Mouse (Mus musculus): ENCODE measurements around the gene Gm4513.
"Not testable (repeated sequence)": the region's sequence is repeated elsewhere in the genome, so short reads cannot be mapped to it uniquely, and the experiment has no call there.

Gm4513 gene

DNA sequence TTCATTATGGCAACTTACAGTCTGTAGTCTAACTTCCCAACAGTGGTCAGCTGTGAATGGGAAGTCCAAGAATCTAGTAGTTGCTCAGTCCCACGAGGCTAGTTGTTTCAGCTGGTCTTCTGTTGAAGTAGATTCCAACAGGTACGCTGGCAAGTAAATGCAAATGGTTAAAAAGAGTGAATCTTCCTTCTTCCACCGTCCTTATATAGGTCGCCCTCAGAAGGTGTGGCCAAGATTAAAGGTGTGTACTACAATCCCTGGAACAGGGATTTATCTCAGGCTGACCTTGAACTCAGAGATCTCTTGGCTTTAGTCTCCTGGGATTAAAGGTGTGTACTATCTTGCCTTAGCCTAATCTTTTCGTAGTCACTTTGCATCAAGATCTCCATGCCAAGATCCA lies at the start of gene Gm4513:
TSS of gene Gm4513 (minus strand) at position 101 of the 400 bp plus-strand sequence.
- CTCF ChIA-PET, POLR2A ChIA-PET: not testable (repeated sequence)

DNA sequence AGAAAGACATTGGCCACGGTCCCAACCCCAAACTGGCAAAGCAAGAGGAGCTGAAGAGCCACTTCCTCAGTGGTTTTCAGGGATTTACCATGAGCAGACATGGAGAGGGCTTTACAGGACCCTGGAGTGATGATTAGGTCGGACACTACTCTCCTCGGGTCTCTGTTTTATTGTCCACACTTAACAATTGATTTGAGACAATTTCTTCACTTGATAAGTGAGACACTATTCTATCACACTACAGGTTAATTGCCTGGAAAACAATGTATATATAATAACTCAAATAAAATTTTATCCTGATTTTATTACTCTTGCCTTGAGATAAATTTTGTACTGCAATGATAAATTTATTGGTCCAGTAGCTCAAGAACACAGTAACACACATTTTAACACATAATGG lies 22.7 kb downstream of the Gm4513 start, which contains the start of gene Gm4141:
TSS of gene Gm4141 (minus strand) at position 101 of the 400 bp plus-strand sequence.
- POLR2A ChIA-PET, CTCF ChIA-PET: not testable (repeated sequence)

DNA sequence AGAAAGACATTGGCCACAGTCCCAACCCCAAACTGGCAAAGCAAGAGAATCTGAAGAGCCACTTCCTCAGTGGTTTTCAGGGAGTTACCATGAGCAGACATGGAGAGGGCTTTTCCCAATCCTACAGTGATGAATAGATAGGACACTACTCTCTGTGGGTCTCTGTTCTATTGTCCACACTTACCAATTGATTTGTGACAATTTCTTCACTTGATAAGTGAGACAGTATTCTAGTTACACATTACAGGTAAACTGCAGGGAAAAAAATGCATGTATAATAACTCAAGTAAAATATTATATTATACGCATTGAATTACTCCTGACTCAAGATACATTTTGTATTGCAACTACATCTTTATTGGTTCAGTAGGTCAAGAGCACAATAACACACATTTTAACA lies 53.2 kb downstream of the Gm4513 start, which contains the start of gene Gm5726:
TSS of gene Gm5726 (minus strand) at position 101 of the 400 bp plus-strand sequence.
- POLR2A ChIA-PET, result not testable (repeated sequence)

More for the DNA sequence above, 53.2 kb downstream of the Gm4513 start, which contains the start of gene Gm5726:
- CTCF ChIA-PET, result not testable (repeated sequence)
